Mouse (Mus musculus) liver, embryonic 16.5 days (tissue): ENCODE results near the gene Mrpl47. TPM values are rescaled to one million over a fixed set of nuclear protein-coding genes. Genes with fewer than 3 reads are reported as not detected.

ENCODE experiments used
- ATAC-seq: fragments of 200-750 bp; cut with Nextera tagmentation; 2 replicates; pipeline ENCODE4 v1.8.0; 2017; ENCODE audit warnings: low read depth, mild to moderate bottlenecking, moderate number of reproducible peaks, moderate library complexity
- H3K27ac ChIP-seq: fragments of 300-500 bp; sonication (generic); 2 replicates; pipeline ENCODE4 v1.5.1; 2014; ENCODE audit warnings: mild to moderate bottlenecking, low read length
- H3K27me3 ChIP-seq: fragments of 300-500 bp; sonication (generic); 2 replicates; pipeline ENCODE4 v1.6.1; 2014; ENCODE audit warnings: low read depth, low read length, mixed read lengths; ENCODE audit not compliant: control insufficient read depth, insufficient read depth
- H3K36me3 ChIP-seq: fragments of 300-500 bp; sonication (generic); 2 replicates; pipeline ENCODE4 v1.6.1; 2014; ENCODE audit warnings: mild to moderate bottlenecking; ENCODE audit not compliant: control insufficient read depth, insufficient read depth
- H3K4me1 ChIP-seq: fragments of 300-500 bp; sonication (generic); 2 replicates; pipeline ENCODE4 v1.6.1; 2014; ENCODE audit warnings: low read depth, low read length, mixed read lengths; ENCODE audit not compliant: control insufficient read depth
- H3K4me2 ChIP-seq: fragments of 300-500 bp; sonication (generic); 2 replicates; pipeline ENCODE4 v1.6.1; 2014; ENCODE audit warnings: low read depth, low read length, mixed read lengths
- H3K4me3 ChIP-seq: fragments of 300-500 bp; sonication (generic); 2 replicates; pipeline ENCODE4 v1.5.1; 2014; ENCODE audit warnings: low read depth, mild to moderate bottlenecking, low read length
- H3K9ac ChIP-seq: fragments of 300-500 bp; sonication (generic); 2 replicates; pipeline ENCODE4 v1.6.1; 2014; ENCODE audit warnings: low read depth, low read length
- H3K9me3 ChIP-seq: fragments of 300-500 bp; sonication (generic); replicated peaks from 2 replicates; pipeline ENCODE4 v1.6.1; 2016; ENCODE audit warnings: low read length; ENCODE audit not compliant: control insufficient read depth
- WGBS: fragments of 180-500 bp; shearing (Covaris S2); extraction: QIAGEN DNeasy Blood & Tissue Kit; methylation state at CpG from one replicate; pipeline ENCODE4 v1.1.7; 2014; ENCODE audit not compliant: insufficient replicate concordance; 5-methylcytosine and 5-hydroxymethylcytosine counted together
- polyA plus RNA-seq: library from polyadenylated mRNA; unstranded; fragments of >200 nt; fragmentation: Nextera tagmentation; extraction: Ambion mirVana; gene quantifications from 2 replicates; pipeline ENCODE4 v1.2.1, GENCODE M21; 2015

Mrpl47 gene
- polyA plus RNA-seq, 1 experiment from 2014 or later: 12.7 TPM

GRCm38 (mm10) chr3:32684631-32685030 lies 52.8 kb downstream of the Mrpl47 start:
- 53% methylated on average over 3 of the region's 3 CpGs for WGBS
- no peak overlapping the region for H3K27ac ChIP-seq

GRCm38 (mm10) chr3:32682910-32683531 lies 54.4 kb downstream of the Mrpl47 start:
- ATAC-seq: no peak
- H3K4me2 ChIP-seq: no peak overlapping the region
- 56% methylated on average over 11 of the region's 12 CpGs for WGBS

More at GRCm38 (mm10) chr3:32684631-32685030, 52.8 kb downstream of the Mrpl47 start:
- H3K4me1 ChIP-seq: peaks cover 4% of the 10 kb centered on the region; the same call in 1 of the 2 replicates
- H3K36me3 ChIP-seq: no peaks in the 10 kb centered on the region
- H3K9me3 ChIP-seq: no peaks in the 10 kb centered on the region
- no peak overlapping the region for H3K9ac ChIP-seq
- no peaks in the 10 kb centered on the region for H3K27me3 ChIP-seq
- H3K4me3 ChIP-seq: no peak overlapping the region
- H3K4me2 ChIP-seq: no peak overlapping the region
- ATAC-seq: no peak

GRCm38 (mm10) chr3:32676393-32676792 lies 61.0 kb downstream of the Mrpl47 start:
- WGBS: 51% methylated on average over 6 of the region's 6 CpGs
- no peak for ATAC-seq

More at GRCm38 (mm10) chr3:32682910-32683531, 54.4 kb downstream of the Mrpl47 start:
- no peaks in the 10 kb centered on the region for H3K9me3 ChIP-seq
- H3K27me3 ChIP-seq: no peaks in the 10 kb centered on the region
- no peak overlapping the region for H3K9ac ChIP-seq
- H3K27ac ChIP-seq: no peak overlapping the region
- no peaks in the 10 kb centered on the region; the same call in 1 of the 2 replicates for H3K4me1 ChIP-seq
- no peak overlapping the region for H3K4me3 ChIP-seq
- H3K36me3 ChIP-seq: no peaks in the 10 kb centered on the region

More at GRCm38 (mm10) chr3:32676393-32676792, 61.0 kb downstream of the Mrpl47 start:
- Histone ChIP-seq H3K36me3 (no peaks in the 10 kb centered on the region), H3K4me1 (no peaks in the 10 kb centered on the region), H3K4me3 (no peak overlapping the region), H3K27ac (no peak overlapping the region), H3K27me3 (no peaks in the 10 kb centered on the region), H3K9me3 (no peaks in the 10 kb centered on the region), H3K4me2 (no peak overlapping the region), H3K9ac (no peak overlapping the region)

Other genes with a start within 250 kb of the Mrpl47 start
- gene Kcnmb3, start 245.4 kb downstream of the Mrpl47 start, polyA plus RNA-seq: not detected in 2 replicates
- gene Zfp639, start 227.3 kb downstream of the Mrpl47 start, polyA plus RNA-seq: 15.0 and 16.2 TPM in 2 replicates
- 16.3 and 17.0 TPM in 2 replicates for gene Mfn1, start 208.1 kb downstream of the Mrpl47 start, polyA plus RNA-seq
- gene Gnb4, start 121.0 kb downstream of the Mrpl47 start, polyA plus RNA-seq: 6.0 and 8.4 TPM in 2 replicates
- gene Actl6a, start 31.3 kb downstream of the Mrpl47 start, polyA plus RNA-seq: 68.0 and 71.3 TPM in 2 replicates
- 124 and 128 TPM in 2 replicates for gene Ndufb5, start 615 bp downstream of the Mrpl47 start, polyA plus RNA-seq
- 0.31 and 0.35 TPM in 2 replicates for gene Usp13, start 79.9 kb upstream of the Mrpl47 start, polyA plus RNA-seq